Mouse (Mus musculus) adrenal gland (tissue): ENCODE data around the gene Vmn2r98.
"Not testable (repeated sequence)": the region's sequence is repeated elsewhere in the genome, so short reads cannot be mapped to it uniquely, and the experiment has no call there.

ENCODE experiments used
- intact Hi-C: fragments of 180-260 bp; cut with DNase I; formaldehyde crosslinking; loops from one replicate; pipeline ENCODE4 v1.15.1; 2025
- long read RNA-seq, 2 experiments: library from polyadenylated mRNA; unstranded; transcript quantifications; one replicate each; pipeline ENCODE4 v2.0.0; 2020; ENCODE audit warnings: borderline replicate concordance in 1 of 2; ENCODE audit not compliant: insufficient replicate concordance in 1 of 2

Gene Vmn2r98
- long read RNA-seq, experiment 1, result 0 reads
- long read RNA-seq, experiment 2, result 0 reads

- intact Hi-C loops, result not testable (repeated sequence)
Measured at GRCm38 (mm10) chr17:19053160-19053559, at the start of gene Vmn2r98. TSS of gene Vmn2r98 (plus strand) at chr17:19053460.

GRCm38 (mm10) chr17:19031441-19031840 lies 21.8 kb upstream of the Vmn2r98 start:
- intact Hi-C loops, result not testable (repeated sequence)

GRCm38 (mm10) chr17:19031962-19032361 lies 21.3 kb upstream of the Vmn2r98 start:
- intact Hi-C loops, result no loop called here

- intact Hi-C loops, result no loop called here
Measured at GRCm38 (mm10) chr17:19032721-19033120, 20.5 kb upstream of the Vmn2r98 start.
